Mouse (Mus musculus) hindbrain, postnatal 0 days (tissue): ENCODE results near the gene Sdr42e1. TPM values are rescaled to one million over a fixed set of nuclear protein-coding genes. Genes with fewer than 3 reads are reported as not detected.
A peak's percentile ranks its signal among the peaks of the same experiment; 100 is the strongest.

Source experiments
- ATAC-seq: fragments of 200-750 bp; cut with Nextera tagmentation; 2 replicates; pipeline ENCODE4 v1.8.0; 2017; ENCODE audit warnings: mild to moderate bottlenecking, moderate TSS enrichment, moderate library complexity
- DNase-seq: peaks from one replicate; pipeline ENCODE4 v3.0.0-alpha.2; 2015; ENCODE audit warnings: low spot score
- H3K27ac ChIP-seq: fragments of 300-500 bp; sonication (generic); 2 replicates; pipeline ENCODE4 v1.5.1; 2014; ENCODE audit warnings: mild to moderate bottlenecking
- H3K27me3 ChIP-seq: fragments of 300-500 bp; sonication (generic); 2 replicates; pipeline ENCODE4 v1.6.1; 2014; ENCODE audit warnings: low read length, mixed read lengths; ENCODE audit not compliant: insufficient read depth
- H3K36me3 ChIP-seq: fragments of 300-500 bp; sonication (generic); 2 replicates; pipeline ENCODE4 v1.6.1; 2014; ENCODE audit warnings: low read length, mixed read lengths; ENCODE audit not compliant: insufficient read depth
- H3K4me1 ChIP-seq: fragments of 300-500 bp; sonication (generic); 2 replicates; pipeline ENCODE4 v1.6.1; 2014; ENCODE audit warnings: antibody characterized with exemption, low read length, mixed read lengths; ENCODE audit not compliant: insufficient read depth
- H3K4me2 ChIP-seq: fragments of 300-500 bp; sonication (generic); 2 replicates; pipeline ENCODE4 v1.6.1; 2014; ENCODE audit warnings: low read depth, mild to moderate bottlenecking, low read length, moderate library complexity, mixed read lengths
- H3K4me3 ChIP-seq: fragments of 300-500 bp; sonication (generic); 2 replicates; pipeline ENCODE4 v1.5.1; 2014; ENCODE audit warnings: low read length
- H3K9ac ChIP-seq: fragments of 300-500 bp; sonication (generic); replicated peaks from 2 replicates; pipeline ENCODE4 v1.6.1; 2014; ENCODE audit warnings: mild to moderate bottlenecking, low read length, moderate library complexity, mixed read lengths
- H3K9me3 ChIP-seq: fragments of 300-500 bp; sonication (generic); 2 replicates; pipeline ENCODE4 v1.6.1; 2016; ENCODE audit warnings: low read length, mixed read lengths
- CTCF ChIP-seq: IDR thresholded peaks from 2 replicates; pipeline ENCODE4 v1.5.1; 2016; ENCODE audit warnings: antibody characterized with exemption, control low read depth, low read depth
- WGBS: fragments of 180-500 bp; shearing (Covaris S2); extraction: QIAGEN DNeasy Blood & Tissue Kit; methylation state at CpG from one replicate; pipeline ENCODE4 v1.1.7; 2014; 5-methylcytosine and 5-hydroxymethylcytosine counted together
- polyA plus RNA-seq: library from polyadenylated mRNA; unstranded; fragments of >200 nt; fragmentation: Nextera tagmentation; extraction: Ambion mirVana; gene quantifications from 2 replicates; pipeline ENCODE4 v1.2.1, GENCODE M21; 2015
- total RNA-seq: library from RNA; depleted of rRNA; stranded (reverse); fragments of >200 nt; gene quantifications from 2 replicates; pipeline ENCODE4 v1.2.3, GENCODE M21; 2014

Sdr42e1 gene
- total and polyA plus RNA-seq, 2 experiments from 2014 or later: 2.6 to 9.4 TPM

DNA sequence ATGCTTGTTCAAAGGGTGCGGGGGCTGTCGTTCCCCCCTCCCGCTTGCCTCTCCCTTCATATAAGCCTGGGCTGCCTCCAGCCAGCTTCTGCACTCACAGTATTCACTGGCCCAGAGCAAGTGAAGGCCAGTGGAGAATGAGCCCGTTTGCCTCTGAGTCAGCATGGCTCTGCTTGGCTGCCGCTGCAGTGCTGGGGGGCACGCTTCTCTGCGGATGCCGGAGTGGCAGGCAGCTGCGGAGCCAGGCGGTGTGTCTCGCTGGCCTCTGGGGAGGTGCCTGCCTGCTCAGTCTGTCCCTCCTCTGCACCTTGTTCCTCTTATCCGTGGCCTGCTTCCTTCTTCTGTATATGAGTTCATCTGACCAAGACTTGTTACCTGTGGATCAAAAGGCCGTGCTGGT is 28.4 kb upstream of the Sdr42e1 start, which contains the start of gene Hsd17b2:
TSS of gene Hsd17b2 (plus strand) at position 46 of the 400 bp plus-strand sequence.
- TF ChIP-seq CTCF: no peak
- peaks cover 5% of the 10 kb centered on the region; the same call in 1 of the 2 replicates for H3K4me1 ChIP-seq
- ATAC-seq (no peak), DNase-seq (peak; percentile 19)
- no peak within 1 kb of the TSS for H3K4me2 ChIP-seq
- no peak within 1 kb of the TSS for H3K4me3 ChIP-seq
- 47% methylated on average over 13 of the region's 13 CpGs for WGBS
- H3K27me3 ChIP-seq: no peaks in the 10 kb centered on the region
- no peaks in the 10 kb centered on the region for H3K9me3 ChIP-seq
- H3K36me3 ChIP-seq: no peaks in the 10 kb centered on the region
- no peak within 1 kb of the TSS for H3K9ac ChIP-seq
- no peak within 1 kb of the TSS for H3K27ac ChIP-seq

DNA sequence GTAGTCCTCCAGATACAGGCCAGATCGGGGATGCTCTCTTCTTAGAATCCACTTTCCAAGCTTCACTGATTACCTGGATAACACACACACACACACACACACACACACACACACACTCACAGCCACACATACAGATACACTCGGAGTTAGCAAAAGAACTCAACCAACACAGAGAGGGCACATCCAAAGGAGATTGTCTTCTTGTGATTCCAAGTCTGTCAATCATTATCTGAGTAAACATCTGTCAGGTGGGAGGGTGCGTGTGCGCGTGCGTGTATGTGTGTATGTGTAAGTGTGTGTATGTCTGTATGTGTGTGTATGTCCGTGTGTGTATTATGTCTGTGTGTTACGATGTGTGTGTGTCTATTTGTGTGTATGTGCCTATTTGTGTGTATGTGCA is 27.8 kb upstream of the Sdr42e1 start:
- no peak for TF ChIP-seq CTCF
- Histone ChIP-seq H3K4me1 (peaks cover 5% of the 10 kb centered on the region; the same call in 1 of the 2 replicates), H3K4me3 (no peak overlapping the region), H3K27me3 (no peaks in the 10 kb centered on the region), H3K36me3 (no peaks in the 10 kb centered on the region), H3K27ac (no peak overlapping the region), H3K9ac (no peak overlapping the region), H3K9me3 (no peaks in the 10 kb centered on the region), H3K4me2 (no peak overlapping the region)
- ATAC-seq: no peak
- DNase-seq: no peak
- 93% methylated on average over 8 of the region's 8 CpGs for WGBS

DNA sequence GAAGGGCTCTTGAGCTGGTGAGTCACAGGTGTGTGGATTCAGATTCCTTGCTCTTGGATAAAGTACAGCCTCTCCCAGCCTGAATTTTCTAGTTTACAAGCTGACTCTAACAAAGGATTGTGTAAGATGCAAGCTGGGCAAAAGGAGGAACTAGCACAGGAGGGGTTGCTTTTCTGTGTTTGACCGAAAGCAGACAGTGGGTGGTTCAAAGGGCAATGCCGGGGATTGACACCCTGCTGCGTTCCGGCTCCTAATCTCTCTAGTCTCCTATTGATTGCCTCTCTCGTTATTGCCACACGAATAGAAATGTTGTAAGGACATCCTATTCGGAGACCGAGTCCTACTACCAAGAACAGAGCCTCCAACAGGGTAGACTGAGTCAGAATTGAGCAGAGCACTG is 27.2 kb upstream of the Sdr42e1 start:
- Histone ChIP-seq H3K9ac (no peak overlapping the region), H3K36me3 (no peaks in the 10 kb centered on the region), H3K4me2 (no peak overlapping the region), H3K4me1 (peaks cover 5% of the 10 kb centered on the region; the same call in 1 of the 2 replicates), H3K27me3 (no peaks in the 10 kb centered on the region), H3K27ac (no peak overlapping the region), H3K4me3 (no peak overlapping the region), H3K9me3 (no peaks in the 10 kb centered on the region)
- TF ChIP-seq CTCF: no peak
- DNase-seq (no peak), ATAC-seq (no peak)
- WGBS: 47% methylated on average over 8 of the region's 8 CpGs

DNA sequence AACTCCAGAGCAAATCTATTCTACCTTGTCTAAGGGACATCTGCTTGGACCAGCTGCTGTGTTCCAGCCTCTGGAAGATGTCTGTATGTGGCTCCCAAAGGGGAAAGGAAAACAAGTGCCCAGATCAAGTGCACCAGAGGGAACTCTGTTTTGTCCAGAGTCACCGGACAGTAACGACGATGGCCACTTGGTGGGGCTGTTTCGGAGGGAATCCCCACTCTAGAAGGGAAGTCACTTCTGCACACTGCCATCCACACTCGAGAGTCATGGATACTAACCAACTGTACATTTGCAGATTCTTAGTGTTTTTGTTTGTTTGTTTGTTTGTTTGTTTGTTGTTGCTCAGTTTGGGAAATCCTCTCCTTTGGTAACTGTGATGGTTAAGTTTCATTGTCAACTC is 23.8 kb upstream of the Sdr42e1 start:
- peak; percentile 63 for TF ChIP-seq CTCF
- Histone ChIP-seq H3K4me2 (no peak overlapping the region), H3K27ac (no peak overlapping the region), H3K36me3 (no peaks in the 10 kb centered on the region), H3K9me3 (no peaks in the 10 kb centered on the region), H3K4me3 (no peak overlapping the region), H3K4me1 (peaks cover 5% of the 10 kb centered on the region; the same call in 1 of the 2 replicates), H3K9ac (no peak overlapping the region), H3K27me3 (no peaks in the 10 kb centered on the region)
- DNase-seq: peak; percentile 50
- WGBS: 44% methylated on average over 5 of the region's 5 CpGs
- no peak for ATAC-seq

DNA sequence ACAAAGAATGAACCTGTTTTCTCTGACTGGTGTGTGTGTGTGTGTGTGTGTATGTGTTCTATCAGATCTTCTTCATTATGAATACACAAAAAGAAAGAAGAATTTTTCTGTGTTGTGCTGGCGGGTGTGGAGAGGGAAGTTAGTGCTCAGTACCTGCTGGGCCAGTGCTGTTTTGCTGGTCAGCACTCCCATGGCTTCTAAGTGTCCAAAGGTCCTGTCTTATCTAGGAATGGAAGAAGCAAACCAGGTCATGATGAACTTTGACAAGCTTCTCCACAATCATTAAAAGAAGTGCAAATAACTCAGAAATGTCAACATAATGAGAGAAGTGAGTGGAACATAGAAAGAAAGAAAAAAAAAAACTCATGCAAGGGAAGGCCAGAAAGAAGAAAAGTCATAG is 22.1 kb upstream of the Sdr42e1 start:
- H3K9ac ChIP-seq: no peak overlapping the region
- no peak for TF ChIP-seq CTCF
- H3K9me3 ChIP-seq: no peaks in the 10 kb centered on the region
- no peaks in the 10 kb centered on the region for H3K4me1 ChIP-seq
- DNase-seq (no peak), ATAC-seq (no peak)
- no peaks in the 10 kb centered on the region for H3K27me3 ChIP-seq
- H3K27ac ChIP-seq: no peak overlapping the region
- WGBS: 89% methylated on average over 1 of the region's 1 CpGs
- no peaks in the 10 kb centered on the region for H3K36me3 ChIP-seq
- no peak overlapping the region for H3K4me3 ChIP-seq
- no peak overlapping the region for H3K4me2 ChIP-seq

DNA sequence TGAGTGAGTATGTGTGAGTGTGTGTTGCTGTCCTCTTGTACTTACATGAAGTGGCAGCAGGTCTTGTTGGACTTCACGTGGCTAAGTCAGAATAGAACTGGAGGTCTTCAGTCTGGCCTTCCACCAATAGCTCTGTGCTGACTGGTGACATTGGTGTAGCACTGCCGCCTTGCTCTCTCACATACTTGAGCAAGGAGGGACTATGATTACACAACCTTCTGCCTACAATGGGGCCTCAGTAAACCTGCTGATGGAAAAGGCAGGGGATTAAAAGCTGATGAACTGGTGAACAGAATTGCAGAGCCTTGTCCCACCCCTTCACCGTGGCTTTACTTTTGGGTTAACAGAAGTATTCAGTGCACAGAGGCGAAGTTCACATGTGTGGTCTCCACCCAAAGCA is 18.6 kb upstream of the Sdr42e1 start:
- no peaks in the 10 kb centered on the region for H3K27me3 ChIP-seq
- H3K9me3 ChIP-seq: no peaks in the 10 kb centered on the region
- H3K9ac ChIP-seq: no peak overlapping the region
- no peak overlapping the region for H3K4me3 ChIP-seq
- H3K4me2 ChIP-seq: no peak overlapping the region
- ATAC-seq (no peak), DNase-seq (no peak)
- 88% methylated on average over 4 of the region's 4 CpGs for WGBS
- no peak overlapping the region for H3K27ac ChIP-seq
- no peaks in the 10 kb centered on the region for H3K4me1 ChIP-seq
- H3K36me3 ChIP-seq: no peaks in the 10 kb centered on the region
- TF ChIP-seq CTCF: no peak

DNA sequence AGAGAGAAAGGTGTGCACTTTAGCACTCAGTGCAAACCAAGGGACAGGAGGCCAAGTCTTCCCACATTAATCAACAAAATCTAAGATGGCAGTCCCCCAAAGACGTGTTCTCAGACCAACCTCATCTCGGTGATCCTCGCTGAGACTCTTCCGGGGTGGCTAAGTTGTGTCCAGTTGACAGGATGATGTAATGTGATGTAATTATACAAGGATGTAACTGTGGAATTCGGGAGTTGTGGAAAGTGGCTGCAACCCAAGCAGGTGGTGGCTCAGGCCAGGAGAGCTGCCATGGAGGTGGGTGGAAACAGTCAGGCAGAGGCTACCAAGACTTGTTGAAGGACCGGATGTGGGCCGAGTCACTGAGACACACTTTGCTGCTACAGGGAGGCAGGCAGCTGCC is 14.4 kb upstream of the Sdr42e1 start:
- WGBS: 83% methylated on average over 7 of the region's 7 CpGs
- TF ChIP-seq CTCF: no peak
- ATAC-seq: no peak
- Histone ChIP-seq H3K27ac (no peak overlapping the region), H3K36me3 (no peaks in the 10 kb centered on the region), H3K9me3 (no peaks in the 10 kb centered on the region), H3K27me3 (no peaks in the 10 kb centered on the region), H3K4me1 (no peaks in the 10 kb centered on the region), H3K4me2 (no peak overlapping the region), H3K9ac (no peak overlapping the region), H3K4me3 (no peak overlapping the region)
- no peak for DNase-seq
